Mouse (Mus musculus): ENCODE data around the gene Acacb.

Acacb gene

DNA sequence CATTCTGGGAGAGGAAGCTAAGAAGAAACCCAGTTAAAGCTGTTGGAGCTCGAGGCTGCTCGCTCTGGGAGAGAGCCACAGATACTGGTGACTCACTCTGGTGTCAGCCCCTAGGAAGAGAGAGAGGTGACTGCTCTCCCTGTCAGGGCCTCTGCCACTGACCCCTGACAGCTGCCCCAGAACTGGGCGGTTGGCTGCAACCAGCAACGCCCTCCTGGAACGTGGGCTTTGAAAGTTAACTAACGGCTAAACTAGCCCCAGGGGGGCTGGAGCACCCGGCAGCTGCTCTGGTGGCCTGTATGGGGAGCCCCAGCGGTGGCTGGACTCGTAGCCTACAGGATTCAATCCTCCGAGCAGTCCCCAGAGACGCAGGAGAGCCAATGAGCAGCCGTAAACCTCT, 123.6 kb downstream of the Acacb start:
- no peak for DNase-seq (ENCODE audit: low spot score)

DNA sequence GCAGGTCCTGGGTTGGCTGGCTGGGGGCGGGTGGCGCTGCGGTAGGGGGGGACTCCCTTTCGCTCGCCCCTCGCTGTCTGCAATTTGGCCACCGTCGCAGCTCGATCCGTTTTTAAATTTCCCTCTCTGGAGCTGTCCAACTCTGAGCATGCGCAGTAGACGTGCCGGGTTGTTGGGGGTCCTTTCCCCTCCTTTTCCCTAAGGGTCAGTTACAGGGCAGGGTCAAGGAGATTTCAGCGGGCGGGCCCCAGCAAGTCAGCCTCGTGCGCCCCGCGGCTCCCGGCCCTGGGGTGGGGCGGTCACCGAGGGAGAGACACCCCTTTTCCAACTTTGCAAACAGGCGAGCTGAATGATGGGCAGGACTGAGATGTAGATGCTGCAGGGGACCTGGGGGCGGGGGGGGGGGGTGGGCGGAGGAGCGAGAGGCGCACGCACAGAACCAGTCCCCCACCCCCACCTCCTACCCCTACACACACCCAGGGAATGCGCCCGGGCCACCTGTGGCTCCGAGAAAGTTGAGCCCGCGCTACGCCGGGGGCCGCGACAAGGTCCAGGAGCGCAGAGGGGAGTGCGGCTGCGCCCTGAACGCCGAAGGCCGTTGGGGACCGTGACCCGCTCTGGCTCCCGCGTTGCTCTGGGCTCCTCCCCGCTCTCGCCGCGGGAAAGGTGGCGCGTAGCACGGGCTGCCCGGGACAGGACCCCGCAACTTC, 127.5 kb downstream of the Acacb start, which contains the start of gene Foxn4:
Gene Foxn4 (minus strand): TSS at position 115 of the 710 bp plus-strand sequence.
- no peak for DNase-seq (ENCODE audit: low spot score)

DNA sequence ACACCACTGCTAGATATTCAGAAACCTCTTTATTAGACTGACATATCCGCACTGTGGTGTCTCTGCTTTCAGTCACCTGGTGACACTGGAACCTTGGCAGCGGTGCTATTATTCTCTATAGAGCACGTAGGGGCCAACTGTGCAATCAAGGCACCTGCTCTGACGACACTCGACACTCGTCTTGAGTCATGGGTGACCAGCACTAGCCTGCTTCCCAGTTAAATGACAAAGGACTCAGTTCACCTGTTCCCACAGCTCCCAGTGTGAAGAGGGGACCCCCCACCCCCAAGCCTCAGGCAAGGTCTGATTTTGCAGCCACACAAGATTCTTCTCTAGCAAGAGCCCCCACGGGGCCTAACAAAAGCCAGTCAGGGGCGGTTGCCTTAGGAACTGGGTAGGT, 129.0 kb downstream of the Acacb start:
- DNase-seq (ENCODE audit: low spot score), result no peak

DNA sequence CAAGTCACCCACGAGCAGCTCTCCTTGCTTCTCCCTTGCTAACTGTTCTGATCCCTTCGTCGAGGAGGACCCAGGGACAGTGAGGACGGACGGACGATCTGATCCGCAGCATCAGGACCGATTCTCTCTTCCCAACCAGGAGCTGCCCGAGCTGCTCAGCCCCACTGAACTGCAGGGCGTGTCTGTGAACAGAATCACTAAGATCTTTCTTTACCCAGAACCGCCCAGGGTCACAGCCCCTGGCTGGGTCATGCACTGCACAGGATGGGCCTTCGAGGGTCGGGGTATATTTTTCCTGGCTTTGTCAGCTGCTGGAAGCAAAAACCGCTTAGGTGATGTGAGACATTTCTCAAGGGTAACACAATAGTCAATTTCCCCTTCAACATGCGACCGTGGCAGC, 129.7 kb downstream of the Acacb start:
- DNase-seq (ENCODE audit: low spot score), result no peak

DNA sequence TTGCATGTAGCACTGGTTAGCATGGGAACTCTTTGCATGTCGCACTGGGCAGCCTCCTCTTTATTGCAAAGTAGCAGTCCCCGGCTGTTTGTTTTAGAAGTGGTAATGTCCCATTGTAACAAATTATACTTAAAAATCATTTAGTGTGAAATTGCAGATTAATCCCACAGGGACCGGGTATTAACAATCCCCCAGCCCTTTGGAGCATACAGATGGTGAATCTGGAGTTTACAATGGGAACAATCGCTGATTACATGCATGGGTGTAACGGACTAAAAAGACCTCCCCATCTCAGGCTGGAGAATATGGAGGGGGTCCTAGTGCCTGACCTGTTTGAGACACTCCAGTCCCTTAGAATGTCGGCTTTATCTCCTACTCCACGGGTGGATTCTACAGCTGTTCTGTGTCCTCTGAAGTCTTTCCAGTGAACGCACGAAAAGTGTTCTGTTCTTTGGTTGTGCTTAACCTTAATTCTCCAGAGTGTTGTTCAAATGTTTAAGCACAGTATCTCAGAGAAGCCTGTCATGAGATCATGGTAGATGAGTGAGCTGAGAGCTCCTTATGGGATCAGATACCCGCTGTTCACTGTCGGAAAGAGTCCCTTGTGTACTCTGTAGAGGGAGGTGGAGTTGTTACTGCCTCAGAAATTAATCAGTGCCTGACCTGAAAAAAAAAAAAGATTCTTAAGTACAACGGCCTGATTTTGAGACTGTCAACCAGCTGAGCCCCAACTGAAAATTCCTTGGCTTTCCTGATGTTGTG, 133.2 kb downstream of the Acacb start:
- DNase-seq (ENCODE audit: low spot score), result no peak

DNA sequence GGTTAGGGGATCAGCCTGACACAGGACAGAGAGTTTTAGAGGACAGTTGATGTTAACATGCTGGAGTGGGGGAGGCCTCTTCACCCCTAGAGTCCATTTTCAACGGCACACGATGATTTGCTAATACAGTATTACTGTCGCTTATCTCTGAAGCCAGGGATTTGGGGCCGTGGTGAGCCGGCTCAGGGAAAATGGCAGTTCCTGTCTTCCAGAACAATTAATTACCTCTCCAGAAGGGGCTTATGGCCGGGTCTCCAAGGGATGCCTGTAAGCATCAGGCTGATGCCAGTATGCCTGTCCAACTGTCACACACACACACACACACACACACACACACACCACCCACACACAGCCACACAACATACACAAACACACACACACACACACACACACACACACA, 136.0 kb downstream of the Acacb start:
- DNase-seq (ENCODE audit: low spot score), result no peak

DNA sequence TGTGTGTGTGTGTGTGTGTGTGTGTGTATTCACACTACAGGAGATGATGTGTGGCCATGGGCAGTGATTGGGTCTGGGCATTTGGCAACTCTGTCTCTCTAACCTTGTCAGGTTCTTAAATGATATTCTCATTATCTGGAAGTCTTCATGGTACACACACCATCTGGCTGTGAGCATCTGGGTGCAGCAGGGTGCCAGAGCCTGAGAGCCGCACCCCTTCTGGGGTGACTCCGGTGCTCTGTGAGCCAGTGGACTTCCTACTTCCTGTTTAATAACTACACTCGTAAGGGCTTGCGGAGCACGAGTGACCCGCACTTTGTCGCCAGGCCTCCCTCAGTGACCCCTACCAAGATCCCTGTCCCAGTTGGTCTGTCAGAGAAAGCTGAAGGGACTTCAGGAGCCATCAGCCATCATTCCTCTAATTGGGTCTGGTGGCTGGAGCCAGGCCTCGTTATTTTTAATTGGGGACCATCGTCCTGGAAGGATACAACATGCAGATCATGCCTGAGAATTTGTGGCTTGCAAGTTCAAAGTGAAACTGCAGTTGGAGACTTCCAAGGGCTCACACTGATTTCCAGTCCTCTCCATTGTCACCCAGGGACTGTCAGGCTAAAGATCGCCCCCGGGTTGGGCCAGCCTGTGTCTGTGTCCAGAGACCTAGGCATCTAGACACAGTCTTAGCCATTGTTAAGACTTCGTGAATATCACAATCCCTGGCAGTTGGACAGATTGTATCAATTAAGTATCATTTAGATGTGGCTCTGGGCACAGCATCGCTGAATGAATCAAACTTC, 138.5 kb downstream of the Acacb start:
- DNase-seq (ENCODE audit: low spot score), result no peak

DNA sequence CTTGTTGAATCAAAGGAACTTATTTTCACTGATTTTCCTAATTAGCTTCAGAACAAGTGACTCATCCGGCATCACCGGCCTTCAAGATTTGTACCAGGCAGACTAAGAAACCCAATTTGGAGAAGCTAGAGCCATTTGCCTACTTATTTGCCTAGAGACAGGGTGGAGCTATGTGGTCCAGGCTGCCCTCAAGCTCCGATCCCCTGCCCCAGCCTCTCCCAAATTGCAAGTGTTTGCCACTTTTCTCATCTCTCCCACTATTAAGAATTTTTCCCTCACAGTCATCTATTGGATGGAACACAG, 139.0 kb downstream of the Acacb start:
- DNase-seq (ENCODE audit: low spot score), result no peak

DNA sequence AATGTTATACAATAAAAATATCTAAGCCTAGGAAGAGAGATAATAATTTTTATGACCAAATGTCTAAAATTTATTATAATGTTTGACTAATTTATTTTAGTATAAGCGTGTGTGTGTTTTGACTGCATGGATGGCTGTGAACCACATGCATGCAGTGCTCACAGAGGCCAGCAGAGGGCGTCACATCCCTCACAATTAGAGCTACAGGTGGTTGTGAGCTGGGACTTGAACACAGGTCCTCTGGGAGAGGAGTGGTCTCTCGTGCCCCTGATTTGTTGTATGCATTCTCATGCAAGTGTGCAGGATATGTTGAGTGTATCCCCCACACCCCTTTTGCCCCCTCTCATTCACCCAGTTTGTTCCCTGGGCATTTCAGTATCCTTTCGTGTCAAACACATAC, 139.8 kb downstream of the Acacb start:
- no peak for DNase-seq (ENCODE audit: low spot score)

DNA sequence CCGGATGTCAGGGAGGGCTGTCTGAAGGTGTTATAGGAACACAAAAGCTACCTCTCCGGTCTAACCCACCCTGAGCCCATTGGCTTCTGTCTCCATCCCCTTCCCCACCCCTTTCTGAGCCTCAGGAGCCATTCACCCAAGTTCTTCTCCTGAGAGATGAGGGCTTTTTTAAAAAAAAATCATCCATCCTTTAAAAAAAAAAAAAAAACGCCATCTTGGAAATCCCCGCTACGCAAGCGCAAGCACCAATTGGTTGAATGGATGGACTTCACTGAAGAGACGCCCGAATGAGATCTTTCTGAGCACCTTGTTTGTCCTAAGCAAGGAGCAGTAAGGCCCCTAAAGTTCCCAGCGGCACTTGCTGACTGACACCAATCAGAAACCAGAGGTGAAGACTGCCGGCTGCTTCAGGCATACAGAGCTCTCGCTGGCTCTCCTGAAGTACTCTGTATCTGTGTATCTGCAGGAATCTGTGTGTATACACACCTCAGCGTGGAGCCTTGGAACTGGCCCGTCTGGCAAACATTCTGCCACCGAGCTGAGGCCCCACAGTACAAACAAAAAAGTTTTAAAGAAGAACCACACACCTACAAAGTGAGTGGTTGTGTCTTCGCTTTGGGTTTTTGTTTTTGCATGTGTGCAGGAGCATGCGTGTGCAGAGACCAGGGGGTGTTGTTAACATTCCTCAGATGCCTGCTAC, 140.7 kb downstream of the Acacb start:
- no peak for DNase-seq (ENCODE audit: low spot score)

DNA sequence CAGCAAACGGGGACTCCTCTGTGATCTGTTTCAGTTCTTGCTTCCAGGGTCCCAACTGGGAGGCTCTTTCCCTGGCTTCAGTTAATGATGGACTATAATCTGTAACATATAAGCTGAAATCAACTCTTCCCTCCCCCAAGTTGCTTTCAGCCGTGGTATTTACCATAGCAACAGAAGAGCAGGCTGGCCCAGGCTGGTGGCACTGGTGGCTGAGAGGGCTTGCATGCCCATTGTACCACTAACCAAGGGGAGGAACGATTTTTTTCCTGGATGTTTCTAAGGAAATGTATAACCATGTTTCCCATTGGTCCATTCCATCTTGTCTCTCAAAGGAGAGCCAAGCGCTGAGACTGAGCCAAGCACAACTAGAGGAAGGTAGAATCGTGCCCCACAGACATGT, 142.1 kb downstream of the Acacb start:
- DNase-seq (ENCODE audit: low spot score), result no peak

DNA sequence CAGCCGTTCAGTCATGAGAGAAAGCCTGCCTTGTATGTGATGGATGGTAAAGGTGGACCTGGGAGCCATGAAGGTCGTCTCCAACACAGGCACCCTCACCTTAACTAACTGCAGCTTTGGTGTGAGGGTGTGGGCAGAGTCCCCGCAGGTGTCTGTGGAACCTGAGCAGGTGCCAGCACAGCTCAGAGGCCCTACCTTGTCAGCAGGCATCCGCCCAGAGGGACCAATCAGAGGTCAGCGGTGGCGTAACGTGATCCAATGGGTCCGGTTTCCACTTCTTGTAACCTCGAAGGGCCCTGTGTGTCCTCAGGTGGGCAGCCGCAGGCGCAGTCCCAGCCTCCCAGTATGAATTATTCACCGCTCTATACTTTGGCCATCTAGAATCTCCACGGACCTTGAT, 142.5 kb downstream of the Acacb start, which contains the start of gene Myo1h:
Gene Myo1h (plus strand): TSS at position 293 of the 400 bp plus-strand sequence.
- no peak for DNase-seq (ENCODE audit: low spot score)

DNA sequence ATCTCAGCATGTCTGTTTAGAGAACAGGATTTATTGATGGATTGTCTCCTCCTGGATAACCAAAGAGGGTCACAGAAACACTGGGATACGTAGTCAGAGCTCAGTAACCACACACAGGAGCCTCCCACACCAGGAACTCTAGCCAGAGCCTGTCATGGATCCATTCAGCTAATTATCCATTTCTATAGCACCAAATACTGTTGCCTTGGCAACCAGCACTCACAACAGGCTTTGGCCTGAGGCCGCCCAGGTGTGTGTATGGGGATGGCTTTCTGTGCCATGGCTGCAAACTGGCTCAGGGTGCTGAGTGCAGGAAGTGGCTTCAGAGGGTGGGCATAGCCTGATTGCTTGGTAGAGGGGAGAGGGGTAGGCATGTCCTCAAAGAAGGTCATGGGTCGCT, 143.7 kb downstream of the Acacb start:
- no peak for DNase-seq (ENCODE audit: low spot score)

DNA sequence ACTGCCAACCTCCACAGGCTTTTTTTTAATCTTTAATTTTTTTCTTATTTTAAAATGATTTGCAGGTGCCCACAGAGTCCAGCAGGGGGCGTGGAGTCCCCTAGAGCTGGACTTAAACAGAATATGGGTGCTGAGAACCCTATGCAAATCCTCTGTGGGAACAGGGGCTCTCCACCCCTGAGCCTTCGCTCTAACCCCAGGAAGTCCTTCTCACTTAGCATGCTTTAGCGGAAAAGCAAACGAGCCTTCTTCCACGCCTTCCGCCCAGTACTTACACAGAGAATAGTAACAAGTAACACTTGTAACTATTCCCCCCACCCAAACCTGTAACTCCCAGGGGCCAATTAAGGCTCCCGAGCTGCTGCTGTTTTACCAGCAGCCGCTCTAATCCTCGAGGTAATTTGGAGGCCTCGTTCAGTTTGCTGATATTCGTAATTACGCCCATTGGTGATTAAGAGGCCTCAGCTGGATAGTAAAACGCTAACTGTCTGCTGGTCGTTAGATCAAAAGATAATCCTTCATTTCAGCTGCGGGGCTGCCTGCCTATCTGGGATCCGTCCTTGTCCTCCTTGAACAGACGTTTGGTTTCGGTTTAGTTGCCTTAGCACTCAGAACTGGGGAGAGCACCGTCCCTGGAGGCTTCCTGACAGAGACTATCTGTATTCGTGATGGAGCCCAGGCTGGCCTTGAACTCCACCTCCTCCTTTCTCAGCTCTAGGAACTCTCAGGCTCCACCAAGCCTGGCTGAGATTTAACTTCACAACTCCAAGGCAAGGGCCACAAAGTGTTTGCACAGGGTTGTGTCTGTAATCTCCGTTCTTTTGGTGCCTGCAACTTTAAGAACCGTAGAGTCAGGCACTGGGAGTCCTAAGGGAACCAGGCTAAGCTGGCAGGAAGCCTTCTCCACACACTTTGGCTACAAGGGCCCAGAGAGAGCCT, 150.6 kb downstream of the Acacb start:
- no peak for DNase-seq (ENCODE audit: low spot score)

DNA sequence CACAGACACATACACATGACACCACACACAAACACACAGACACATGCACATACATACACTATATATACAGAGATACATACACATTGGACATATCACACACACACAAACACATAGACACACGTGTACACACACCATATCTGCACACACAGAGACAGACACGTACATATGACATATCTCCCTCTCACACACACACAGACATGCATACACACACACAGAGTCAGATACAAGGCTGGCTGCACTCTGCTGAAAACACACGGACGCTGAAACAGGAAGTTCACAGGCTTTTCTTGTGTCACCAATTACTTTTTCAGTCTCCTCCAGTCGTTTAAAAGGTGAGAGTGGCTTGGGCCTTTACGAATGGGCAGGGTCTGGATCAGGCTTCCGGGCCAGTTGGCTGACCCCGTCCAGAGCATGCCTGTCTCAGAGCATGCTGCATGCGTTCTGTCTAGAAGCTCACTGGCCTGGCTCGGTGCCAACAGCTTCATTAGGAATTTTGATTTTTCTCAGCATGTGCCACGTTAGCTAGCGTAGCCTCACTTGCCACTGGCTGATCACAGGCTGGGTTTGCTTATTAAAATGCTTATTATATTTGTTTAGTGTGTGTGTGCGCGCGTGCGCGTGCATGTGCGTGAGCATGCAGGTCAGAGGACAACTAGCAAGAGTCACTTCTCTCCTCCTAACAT, 152.0 kb downstream of the Acacb start:
- DNase-seq (ENCODE audit: low spot score), result no peak

DNA sequence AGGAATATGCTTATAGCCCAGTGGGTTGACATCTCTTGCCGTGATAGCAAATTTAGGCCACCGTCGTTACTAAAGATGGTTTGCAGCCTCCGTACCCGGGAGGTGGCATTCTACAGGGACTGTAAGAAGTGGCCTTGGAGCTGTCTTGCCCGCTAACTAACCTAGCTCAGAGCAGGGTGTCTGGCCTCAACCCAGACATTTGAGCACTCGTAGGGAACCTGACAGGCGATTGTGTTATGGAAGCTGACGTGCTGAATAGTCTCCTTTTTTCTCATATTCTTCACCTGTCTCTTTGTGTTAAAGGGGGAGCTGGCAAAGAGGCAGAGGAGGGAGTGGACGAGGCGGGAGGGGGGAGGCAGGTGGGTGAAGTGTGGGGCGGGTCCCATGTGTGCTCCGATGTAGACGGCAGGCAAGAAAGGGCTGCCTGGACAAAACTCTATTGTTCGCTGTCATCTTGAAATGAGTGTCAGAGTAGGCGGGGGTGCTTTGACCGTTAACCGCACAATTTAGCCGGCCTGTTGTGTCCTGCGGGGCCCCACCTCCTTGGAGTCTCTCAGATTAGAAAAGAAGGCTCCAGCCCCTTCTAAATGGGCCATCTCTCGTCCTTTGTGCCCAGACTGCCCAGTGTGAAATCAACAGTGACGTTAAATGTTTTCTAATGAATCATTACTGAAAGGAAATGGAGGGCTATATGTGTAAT, 153.0 kb downstream of the Acacb start:
- no peak for DNase-seq (ENCODE audit: low spot score)

DNA sequence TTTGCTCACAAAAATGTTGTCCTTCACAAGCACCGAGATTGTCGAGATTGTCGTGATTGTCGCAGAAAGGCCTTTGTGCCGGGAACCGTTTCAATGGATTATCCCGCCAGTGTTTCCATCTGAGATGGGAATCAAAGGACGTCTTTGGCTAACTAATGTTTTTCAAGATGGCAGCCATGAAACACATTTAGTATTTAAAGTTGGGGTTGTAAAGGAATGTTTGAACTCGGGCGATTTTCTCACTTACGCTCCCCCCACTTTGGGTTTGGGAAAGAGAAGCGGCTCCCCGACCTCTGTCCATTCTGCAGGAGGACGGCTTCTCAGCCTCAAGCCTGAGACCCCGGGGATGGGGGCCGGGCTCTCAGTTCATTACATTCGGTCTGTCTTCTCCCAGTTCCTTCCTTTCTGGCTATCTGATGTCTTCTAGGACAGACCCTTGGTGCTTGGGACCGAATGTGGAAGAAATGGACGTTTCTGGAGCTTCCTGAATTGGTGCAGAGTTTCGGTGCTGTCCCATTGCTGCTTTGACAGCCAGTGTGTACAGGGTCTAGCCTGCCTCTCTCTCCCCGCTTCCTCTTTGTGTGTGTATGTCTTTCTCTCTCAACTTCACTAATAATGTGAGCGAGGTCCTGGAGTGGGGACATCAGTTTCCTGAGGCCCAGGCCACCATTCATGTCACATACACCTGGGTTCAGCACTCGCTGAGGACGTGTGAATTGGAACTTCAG, 153.7 kb downstream of the Acacb start:
- no peak for DNase-seq (ENCODE audit: low spot score)

Data from ovary, postnatal 14 days (tissue).